Mouse (Mus musculus): ENCODE data around the gene Prame.
A peak's percentile ranks its signal among the peaks of the same experiment; 100 is the strongest.
"Not testable (repeated sequence)": the region's sequence is repeated elsewhere in the genome, so short reads cannot be mapped to it uniquely, and the experiment has no call there.

The Prame gene

DNA sequence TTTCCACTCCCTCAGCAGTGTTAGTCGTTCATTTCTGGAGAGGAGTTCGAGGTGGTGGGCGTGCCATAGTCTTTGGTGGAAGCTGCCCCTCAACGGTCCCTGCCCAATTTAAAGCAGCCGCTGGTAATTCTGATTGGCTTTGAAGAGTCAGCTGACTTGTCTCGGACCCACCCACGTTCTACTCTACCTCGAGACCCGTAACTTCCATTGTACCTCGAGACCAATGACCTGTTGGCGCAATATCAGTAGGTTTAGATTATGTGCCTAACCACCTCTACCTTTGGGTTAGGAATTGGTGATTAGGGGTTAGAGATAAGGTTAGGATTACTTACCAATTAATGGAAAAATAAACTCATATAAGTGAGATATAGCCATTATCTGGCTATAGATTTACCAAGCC lies at the start of gene Prame:
Gene Prame (minus strand): TSS at position 101 of the 400 bp plus-strand sequence.
- DNase-seq, result no peak

- DNase-seq, result peak; percentile 19
Observed at GRCm38 (mm10) chrX:135652173-135652772, 24.8 kb upstream of the Prame start.

DNA sequence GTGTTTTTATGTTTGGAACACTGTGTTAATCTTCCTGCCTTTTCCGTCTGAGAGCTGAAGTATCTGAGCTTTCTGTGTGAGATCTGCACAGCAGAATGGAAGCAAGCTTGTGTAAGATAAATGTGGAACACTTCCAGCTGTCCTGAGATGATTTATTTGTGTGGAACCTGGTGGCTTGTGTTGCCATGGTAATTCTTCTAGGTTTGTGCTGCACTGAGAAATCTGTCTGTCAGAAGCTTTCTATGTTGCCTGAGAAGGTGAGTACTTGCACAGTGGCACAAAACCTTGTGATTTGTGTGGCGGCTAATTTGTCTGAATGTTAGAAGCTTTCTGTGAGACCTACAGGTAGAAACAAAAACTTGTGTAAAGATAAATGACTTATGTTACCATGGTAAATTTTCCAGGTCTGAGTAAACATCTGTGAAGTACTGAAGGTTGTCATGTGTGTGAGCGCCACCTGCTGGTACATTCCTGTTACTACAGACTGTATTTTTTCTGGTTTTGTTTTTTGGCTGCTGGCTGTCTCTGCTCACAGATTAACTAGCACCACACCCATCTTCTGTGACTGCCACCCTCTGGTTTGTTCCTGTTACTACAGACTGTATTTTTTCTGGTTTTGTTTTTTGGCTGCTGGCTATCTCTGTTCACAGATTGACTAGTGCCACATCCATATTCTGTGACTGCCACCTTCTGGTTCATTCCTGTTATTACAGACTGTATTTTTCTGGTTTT lies 26.0 kb downstream of the Prame start:
- peak; percentile 48 for DNase-seq

- no peak for DNase-seq
Observed at GRCm38 (mm10) chrX:135598677-135599076, 28.8 kb downstream of the Prame start, which contains the start of gene Nxf7. Gene Nxf7 (minus strand): TSS chrX:135598777.

GRCm38 (mm10) chrX:135598096-135598495 lies 29.4 kb downstream of the Prame start:
- DNase-seq, result no peak

GRCm38 (mm10) chrX:135576412-135576811 lies 51.1 kb downstream of the Prame start:
- DNase-seq, result no peak

GRCm38 (mm10) chrX:135574958-135575628 lies 52.4 kb downstream of the Prame start:
- not testable (repeated sequence) for DNase-seq

DNA sequence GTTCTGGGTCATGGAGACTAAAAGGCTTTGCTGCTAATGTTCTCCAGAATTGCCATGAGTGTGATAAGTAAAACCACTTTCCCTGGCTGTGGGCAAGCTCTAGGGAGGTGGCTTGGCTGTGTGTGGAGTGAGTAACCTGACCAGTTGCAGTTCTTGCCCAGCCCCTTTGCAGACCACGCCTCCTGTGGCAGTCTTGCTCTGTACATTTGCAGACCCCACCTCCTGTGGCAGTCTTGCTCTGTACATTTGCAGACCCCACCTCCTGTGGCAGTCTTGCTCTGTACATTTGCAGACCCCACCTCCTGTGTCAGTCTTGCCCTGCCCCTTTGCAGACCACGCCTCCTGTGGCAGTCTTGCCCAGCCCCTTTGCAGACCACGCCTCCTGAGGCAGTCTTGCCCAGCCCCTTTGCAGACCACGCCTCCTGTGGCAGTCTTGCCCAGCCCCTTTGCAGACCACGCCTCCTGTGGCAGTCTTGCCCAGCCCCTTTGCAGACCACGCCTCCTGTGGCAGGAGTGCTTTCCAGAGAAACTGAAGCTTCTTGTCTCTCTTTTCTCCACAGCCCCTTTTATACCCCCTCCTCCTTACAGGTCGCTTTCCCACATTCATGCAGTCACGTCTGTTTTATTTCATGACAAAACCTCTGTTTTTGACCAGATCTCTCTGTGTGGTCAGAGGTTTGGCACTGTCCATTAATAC lies 53.1 kb downstream of the Prame start:
- DNase-seq, result not testable (repeated sequence)

GRCm38 (mm10) chrX:135569467-135569866 lies 58.0 kb downstream of the Prame start:
- DNase-seq, result peak; percentile 39

GRCm38 (mm10) chrX:135564934-135565333 lies 62.6 kb downstream of the Prame start:
- not testable (repeated sequence) for DNase-seq

Data from cerebellum, adult 9-11 months (tissue).